Mouse (Mus musculus) kidney, postnatal 4 days (tissue): ENCODE results near the gene Cdc20b.

ENCODE experiments used
- DNase-seq, 2 experiments: peaks; one replicate each; pipeline ENCODE4 v3.0.0; 2021; ENCODE audit warnings: mixed read lengths in 2 of 2

Gene Cdc20b

GRCm38 (mm10) chr13:113101804-113102203 is 66.9 kb downstream of the Cdc20b start:
- DNase-seq = no peak

- DNase-seq = no peak
These were observed 69.8 kb downstream of the Cdc20b start for GRCm38 (mm10) chr13:113104759-113105158.

- peak in 1 of 2 experiments; percentile 6 for DNase-seq
These were observed 84.1 kb downstream of the Cdc20b start for GRCm38 (mm10) chr13:113118977-113119376.

- DNase-seq = no peak
These were observed 85.7 kb downstream of the Cdc20b start for GRCm38 (mm10) chr13:113120324-113121237.

- DNase-seq = no peak
These were observed 86.4 kb downstream of the Cdc20b start for GRCm38 (mm10) chr13:113121326-113121725.

- no peak for DNase-seq
These were observed 95.1 kb downstream of the Cdc20b start for GRCm38 (mm10) chr13:113129974-113130373.

- no peak for DNase-seq
These were observed 104.7 kb downstream of the Cdc20b start for GRCm38 (mm10) chr13:113139597-113139996.
